Mouse (Mus musculus): Measurements from ENCODE around the gene Wbp2.
"Not testable (repeated sequence)": the region's sequence is repeated elsewhere in the genome, so short reads cannot be mapped to it uniquely, and the experiment has no call there.

Gene Wbp2

DNA sequence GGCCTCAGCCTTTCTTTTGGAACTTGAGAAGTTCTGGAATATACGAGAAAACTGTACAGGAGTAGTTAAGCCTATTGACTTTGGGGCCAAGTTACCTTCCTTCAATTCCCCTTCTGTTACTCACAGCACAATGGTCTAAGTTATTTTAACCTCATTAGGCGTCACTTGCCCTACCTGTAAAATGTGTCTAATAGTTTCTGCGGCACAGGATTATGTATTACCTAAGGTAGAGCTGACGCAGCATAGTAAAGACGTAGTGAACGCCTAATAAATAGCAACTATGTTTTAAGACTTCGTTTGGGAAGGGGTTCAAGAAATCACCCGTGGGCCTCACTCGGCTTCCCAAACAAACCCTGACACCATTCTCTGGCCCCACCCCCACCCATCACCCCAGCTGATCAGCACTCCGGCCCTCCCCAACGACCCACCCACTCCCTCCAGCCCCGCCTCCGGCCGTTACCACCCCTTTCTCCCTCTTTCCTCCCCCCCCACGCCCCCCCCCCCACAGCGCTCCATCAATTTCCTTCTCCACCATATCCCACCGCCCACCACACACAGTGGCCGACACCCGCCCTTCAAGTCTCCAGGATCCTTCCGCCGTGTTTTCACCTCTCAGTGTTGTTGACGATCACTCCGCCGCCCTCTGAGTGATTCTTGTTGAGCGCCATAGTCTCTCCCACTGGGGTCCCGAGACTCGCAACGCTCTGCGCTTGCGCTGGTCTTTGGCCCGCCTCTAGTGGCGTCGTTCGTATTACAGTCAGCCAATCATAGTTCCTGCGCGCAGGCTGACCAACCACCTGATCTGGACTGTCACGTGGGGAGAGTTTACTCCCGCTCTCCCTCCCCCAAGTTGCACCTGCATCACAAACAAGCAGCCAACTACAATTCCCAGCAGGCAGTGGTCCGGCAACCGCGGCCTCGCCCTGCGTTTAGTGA, at the start of gene Wbp2:
Wbp2 (minus strand) TSS at position 738 of the 936 bp plus-strand sequence.
- in situ Hi-C loops (cut with MboI) = no loop called here

GRCm38 (mm10) chr11:116134171-116134570, 47.4 kb upstream of the Wbp2 start:
- in situ Hi-C loops (cut with MboI) = no loop called here

DNA sequence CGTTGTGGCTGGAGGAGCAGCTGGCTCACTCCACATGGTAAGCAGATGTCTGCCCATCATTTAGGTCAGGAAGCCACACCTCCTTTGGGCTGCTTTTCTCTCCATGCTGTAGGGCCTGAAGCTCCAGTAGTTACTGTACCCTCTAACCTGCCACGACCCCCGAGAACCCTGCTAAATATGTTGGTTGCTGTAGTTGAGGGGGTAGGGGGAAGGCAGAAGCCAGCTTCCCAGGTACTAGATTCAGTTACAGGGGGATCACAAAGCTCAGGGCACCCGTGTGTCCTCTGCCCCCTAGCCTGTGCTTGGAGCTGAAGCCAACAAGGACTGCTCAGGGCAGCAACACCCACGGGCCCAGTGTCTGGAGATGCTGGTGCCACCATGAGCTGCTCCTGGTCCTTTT, 46.7 kb upstream of the Wbp2 start:
- in situ Hi-C loops (cut with MboI) = no loop called here

DNA sequence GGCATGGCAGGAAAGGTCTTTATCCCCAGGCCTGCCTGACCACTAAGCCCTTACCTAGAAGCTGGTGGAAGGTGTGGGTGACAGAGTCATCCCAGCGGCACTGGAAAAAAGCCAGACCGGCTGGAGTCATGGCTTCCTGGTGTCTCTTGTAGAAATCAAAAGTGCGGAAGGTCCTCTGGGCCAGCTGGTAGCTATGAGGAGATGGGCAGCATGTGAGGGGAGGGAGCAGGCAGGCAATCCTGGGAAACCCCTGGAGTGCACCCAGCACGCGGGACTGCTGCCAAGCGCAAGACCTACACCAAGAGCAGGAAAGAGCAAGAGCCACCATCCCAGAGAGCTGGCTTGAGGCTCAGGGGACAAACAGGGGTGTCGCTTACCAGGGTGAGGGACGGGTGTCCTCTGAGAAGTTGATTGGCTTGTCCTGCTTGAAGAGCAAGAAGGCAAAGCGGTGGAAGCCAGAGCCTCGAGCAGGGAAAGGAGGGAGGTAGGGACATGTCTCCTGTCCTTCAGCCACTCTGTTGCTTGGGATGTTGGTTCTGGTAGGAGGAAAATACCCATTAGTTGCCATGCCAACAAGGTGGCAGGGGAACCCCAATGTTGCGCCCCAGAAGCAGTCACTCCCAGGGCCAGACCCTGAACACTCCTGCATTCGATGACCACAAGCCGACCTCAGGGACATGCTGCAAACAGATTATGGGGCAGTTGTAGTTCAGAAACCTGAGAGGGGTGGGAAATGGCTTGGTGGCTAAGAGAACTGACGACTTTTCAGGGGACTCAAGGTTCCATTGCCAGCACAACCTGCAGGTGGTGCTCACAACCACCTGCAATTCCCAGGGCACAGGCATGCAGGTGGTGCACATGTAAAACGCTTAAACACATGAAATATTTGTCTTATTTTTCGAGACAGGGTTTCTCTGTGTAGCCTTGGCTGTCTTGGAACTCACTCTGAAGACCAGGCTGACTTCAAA, 45.9 kb upstream of the Wbp2 start:
- in situ Hi-C loops (cut with MboI) = no loop called here

DNA sequence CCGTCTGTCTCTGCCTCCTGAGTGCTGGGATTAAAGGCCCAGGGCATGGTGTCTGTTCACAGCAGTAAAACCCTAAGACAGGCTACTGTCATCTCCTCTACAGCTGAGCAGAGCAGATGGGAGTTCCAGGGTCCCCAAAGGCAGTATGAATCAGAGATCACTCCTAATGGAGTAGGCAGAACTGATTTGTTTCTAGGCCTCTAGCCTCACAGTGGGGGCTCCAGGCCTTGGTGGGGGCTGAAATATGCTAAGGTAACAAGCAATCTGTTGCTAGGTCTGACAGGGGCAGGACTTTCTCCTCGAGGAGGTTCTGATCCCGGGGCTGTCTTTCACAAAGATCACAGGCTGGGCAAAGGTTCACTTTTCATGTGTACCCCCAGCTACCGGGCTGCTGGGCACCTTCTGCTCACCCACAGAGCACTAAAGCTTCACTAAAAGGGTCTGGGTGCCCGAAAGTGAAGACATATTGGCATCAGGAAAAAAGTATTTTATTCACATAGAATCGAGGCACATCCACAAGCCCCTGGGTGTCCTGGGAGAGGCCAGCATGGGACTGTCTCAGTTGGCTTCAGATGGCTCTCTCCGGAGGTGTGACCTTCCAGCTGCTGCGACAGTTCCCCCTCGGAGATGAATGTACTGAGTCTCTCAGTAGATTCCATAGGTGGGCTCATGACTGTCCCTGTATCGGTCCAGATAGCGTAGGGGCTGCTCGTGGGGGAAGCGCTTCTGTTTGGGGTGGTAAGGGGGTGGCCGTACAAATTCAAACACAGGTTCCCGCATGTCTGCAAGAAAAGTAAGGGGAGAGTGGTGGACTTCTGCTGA, 44.8 kb upstream of the Wbp2 start:
- in situ Hi-C loops (cut with MboI) = no loop called here

DNA sequence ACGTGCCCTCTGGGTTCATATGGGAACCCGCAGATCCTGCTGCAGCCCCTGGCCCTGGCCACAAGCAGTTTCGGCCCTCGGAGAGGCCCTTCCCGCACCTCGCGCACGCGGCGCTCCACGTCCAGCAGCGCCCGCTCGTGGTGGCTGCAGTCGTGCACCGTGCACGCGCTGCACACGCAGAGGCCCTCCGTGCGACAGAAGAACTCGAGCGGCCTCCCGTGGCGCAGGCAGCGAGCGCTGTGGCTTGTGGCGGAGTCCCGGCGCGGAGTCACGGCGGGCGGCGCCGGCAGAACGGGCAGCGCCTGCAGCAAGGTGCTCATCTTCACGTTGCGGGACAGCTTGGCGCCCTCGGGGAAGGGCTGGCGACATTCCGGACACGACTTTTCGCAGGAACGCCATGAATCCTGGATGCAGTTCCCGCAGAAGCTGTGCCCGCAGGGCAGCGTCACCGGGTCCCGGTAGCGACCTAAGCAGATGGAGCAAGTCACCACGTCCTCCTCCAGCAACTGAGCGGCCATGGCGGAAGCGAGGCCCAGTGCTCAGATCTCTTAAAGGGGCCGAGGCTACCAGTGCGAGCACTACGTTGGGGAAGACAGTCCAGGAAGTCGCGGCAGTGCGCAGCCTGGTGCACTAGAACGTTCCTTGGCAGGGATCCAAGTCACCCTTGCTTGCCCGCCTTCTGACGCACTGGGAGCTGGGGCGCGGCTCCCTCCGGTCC, 43.9 kb upstream of the Wbp2 start, which contains the start of gene Trim65:
Trim65 (minus strand) TSS at position 641 of the 718 bp plus-strand sequence.
- in situ Hi-C loops (cut with MboI) = no loop called here

DNA sequence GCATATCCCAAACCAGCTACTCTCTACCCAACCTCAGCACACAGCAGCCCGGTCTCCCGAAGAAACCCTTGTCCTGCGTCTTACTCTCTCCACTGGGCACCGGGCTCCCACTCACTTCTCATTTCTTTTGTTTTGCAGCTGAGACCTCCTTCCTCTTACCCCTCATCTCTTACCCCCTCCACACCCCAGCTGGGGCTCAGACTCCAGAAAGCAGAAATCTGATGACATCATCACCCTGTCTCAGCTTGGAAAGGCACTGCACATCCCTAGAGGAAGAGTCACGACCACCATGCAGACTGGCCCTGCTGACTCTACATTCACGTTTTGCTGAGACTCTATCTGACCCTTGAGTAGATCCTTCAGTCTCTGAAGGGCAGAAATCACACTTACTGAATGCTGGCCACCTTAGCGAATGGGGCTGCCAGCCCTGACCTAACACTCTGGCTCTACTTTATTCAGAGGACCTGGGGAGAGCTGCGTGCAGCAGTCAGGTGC, 43.2 kb upstream of the Wbp2 start:
- in situ Hi-C loops (cut with MboI) = no loop called here

- in situ Hi-C loops (cut with MboI) = no loop called here
Observed at GRCm38 (mm10) chr11:116129091-116129790, 42.4 kb upstream of the Wbp2 start.

- in situ Hi-C loops (cut with MboI) = no loop called here
Observed at GRCm38 (mm10) chr11:116127986-116128385, 41.2 kb upstream of the Wbp2 start.

GRCm38 (mm10) chr11:116127156-116127980, 40.6 kb upstream of the Wbp2 start, which contains the start of gene Trim47:
Gene Trim47 (minus strand): TSS chr11:116127210.
- in situ Hi-C loops (cut with MboI) = no loop called here

- in situ Hi-C loops (cut with MboI) = no loop called here
Observed at GRCm38 (mm10) chr11:116126261-116126660, 39.5 kb upstream of the Wbp2 start.

DNA sequence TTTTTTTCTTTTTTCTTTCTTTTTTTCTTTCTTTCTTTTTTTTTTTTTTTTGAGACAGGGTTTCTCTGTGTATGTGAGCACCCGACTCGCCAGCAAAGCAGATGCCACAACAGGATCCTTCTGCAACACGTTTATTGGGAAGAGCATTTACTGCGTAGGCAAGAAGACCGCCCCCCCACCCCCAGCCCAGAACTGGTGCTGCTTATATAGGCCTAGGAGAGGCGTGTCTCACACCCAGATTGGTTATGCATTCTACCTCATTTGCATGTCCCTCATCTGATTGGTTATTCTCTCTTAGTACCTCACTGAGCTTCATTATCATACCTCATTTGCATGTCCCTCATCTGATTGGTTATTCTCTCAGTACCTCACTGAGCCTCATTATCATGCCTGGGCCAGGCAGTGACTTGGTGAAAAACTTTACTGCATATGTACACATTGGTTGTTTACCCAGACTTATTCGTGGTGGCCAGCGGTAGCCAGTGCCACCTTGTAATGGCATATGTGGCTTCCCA, 35.0 kb upstream of the Wbp2 start:
- in situ Hi-C loops (cut with MboI) = not testable (repeated sequence)

DNA sequence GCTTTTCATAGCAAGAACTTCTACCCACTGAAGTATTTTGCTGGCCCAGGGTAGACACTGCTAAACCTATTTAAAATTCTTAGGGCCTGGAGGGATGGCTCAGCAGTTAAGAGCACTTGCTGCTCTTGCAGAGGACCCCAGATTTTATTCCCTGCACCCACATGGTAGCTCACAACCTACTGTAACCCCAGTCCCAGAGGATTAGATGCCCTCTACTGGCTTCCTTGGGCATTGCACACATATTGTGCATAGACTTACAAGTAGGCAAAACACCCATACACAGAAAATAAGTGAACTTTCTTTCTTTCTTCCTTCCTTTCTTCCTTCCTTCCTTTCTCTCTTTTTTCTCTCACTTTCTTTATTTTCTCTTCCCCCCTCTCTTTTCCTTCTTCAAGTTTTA, 31.0 kb upstream of the Wbp2 start:
- in situ Hi-C loops (cut with MboI) = no loop called here

DNA sequence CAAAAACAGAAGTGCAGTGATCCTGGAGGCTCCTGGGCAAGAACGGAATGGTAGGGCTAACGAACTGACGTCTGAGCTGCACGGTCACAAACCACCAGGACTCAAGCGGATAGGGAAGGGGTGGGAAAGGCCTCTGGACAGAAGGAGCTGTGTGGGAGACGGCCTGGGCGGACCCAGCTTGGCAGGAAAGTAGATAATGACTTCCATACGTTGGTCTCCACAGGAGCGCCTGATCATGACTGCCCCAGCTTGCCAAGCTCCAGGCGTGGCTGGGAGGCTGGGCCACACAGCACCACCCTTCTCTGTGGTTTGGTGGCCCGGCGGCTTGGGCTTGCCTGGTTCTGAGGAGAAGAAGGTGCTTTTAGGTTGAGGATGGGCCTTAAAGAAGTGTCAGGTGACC, 30.4 kb upstream of the Wbp2 start:
- in situ Hi-C loops (cut with MboI) = no loop called here

DNA sequence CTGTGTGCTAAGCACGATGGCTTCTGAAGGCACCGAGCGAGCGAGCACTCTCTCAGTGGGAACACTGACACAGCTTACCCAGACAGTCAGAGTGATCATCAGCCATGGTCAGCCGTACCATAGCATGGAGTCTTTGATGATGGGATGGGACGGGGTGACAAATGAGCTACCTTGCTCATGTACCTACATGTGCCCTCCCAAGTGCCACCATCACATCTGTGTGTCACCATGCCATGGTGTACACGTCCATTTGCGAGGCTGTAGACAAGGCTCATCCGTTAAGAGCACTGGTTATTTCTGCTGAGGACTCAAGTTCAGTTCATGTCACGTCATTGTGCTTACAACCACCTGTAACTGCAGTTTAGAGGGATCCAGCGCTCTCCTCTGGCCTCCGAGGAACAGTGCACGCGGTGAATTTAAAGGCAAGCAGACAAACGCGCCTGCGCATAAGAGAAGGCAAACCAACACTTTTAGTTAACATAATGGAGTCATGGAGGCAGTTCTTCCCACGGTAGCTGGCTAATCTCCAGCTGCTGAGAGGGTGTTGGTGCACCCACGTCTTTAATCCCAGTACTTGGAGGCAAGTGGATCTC, 24.9 kb upstream of the Wbp2 start:
- in situ Hi-C loops (cut with MboI) = no loop called here

DNA sequence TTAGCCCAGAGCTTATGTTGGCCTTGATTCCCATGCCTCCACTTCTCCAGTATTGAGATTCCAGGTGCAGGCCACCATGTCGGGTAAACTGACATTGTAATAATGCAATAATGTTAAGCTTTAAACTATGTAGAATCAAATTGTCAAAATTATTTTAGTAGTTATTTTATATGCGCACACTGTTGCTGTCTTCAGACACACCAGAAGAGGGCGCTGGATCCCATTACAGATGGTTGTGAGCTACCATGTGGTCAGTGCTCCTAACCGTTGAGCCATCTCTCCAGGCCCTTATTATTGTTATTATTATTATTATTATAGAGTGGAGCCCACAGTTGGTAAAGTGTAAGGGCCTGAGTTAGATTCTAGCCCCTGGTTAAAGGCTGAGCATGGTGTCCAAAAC, 24.3 kb upstream of the Wbp2 start:
- in situ Hi-C loops (cut with MboI) = no loop called here

DNA sequence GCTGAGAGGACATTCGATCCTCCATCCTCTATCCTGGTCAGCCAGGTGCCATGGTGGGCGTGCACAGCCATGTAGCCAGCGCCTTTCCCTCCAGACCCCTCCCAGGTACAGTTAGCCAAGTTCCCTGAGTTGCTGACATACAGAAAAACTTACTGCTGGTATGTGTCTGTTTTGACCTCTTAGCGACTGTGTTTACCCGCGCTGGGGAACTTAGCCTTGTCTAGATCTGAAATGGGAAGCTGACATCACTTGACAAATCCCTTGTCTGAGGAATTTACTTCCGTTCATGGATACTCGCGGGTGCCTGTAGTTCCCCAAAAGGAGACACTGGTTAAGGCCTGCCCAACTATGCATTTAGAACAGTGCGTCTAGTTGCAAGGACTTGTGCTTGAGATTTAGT, 23.7 kb upstream of the Wbp2 start:
- in situ Hi-C loops (cut with MboI) = no loop called here

DNA sequence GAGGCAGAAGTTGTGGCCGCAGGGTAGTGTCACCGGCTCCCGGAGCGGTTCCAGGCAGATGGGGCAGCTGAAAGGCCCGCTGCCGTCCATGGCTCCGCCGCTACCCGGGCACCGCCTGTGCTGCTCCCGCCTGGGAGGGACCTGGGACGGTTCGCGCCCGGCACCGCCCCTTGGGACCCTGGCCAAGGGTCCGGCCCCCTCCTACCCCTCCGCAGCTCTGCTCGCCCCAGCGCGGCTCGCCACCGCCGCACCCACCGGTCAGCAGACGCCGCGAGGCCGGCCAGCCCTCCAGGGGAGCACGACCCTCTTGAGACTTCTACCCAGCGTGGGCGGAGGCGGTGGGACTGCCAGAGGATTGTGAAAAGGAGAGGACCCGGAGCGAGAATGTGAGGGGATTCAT, 23.3 kb upstream of the Wbp2 start:
- in situ Hi-C loops (cut with MboI) = no loop called here
